Mouse (Mus musculus) midbrain, embryonic 11.5 days (tissue): ENCODE measurements around the gene Pmm1. TPM values are rescaled to one million over a fixed set of nuclear protein-coding genes. Genes with fewer than 3 reads are reported as not detected.

ENCODE experiments used
- ATAC-seq: fragments of 200-750 bp; cut with Nextera tagmentation; 2 replicates; pipeline ENCODE4 v1.8.0; 2017; ENCODE audit warnings: moderate TSS enrichment, moderate library complexity; ENCODE audit not compliant: low FRiP score
- DNase-seq: peaks from one replicate; pipeline ENCODE4 v3.0.0; 2015; ENCODE audit warnings: low spot score; ENCODE audit errors: missing footprints
- H3K27ac ChIP-seq: fragments of 300-500 bp; sonication (generic); 2 replicates; pipeline ENCODE4 v1.5.1; 2014; ENCODE audit warnings: low read depth, low read length
- H3K27me3 ChIP-seq: fragments of 300-500 bp; sonication (generic); 2 replicates; pipeline ENCODE4 v1.6.1; 2014; ENCODE audit warnings: mild to moderate bottlenecking, low read length, moderate library complexity, mixed read lengths; ENCODE audit not compliant: control insufficient read depth, insufficient read depth
- H3K36me3 ChIP-seq: fragments of 300-500 bp; sonication (generic); 2 replicates; pipeline ENCODE4 v1.6.1; 2014; ENCODE audit warnings: mild to moderate bottlenecking, low read length, moderate library complexity, mixed read lengths; ENCODE audit not compliant: control insufficient read depth, insufficient read depth
- H3K4me1 ChIP-seq: fragments of 300-500 bp; sonication (generic); 2 replicates; pipeline ENCODE4 v1.6.1; 2014; ENCODE audit warnings: low read length; ENCODE audit not compliant: control insufficient read depth, insufficient read depth
- H3K4me2 ChIP-seq: fragments of 300-500 bp; sonication (generic); 2 replicates; pipeline ENCODE4 v1.6.1; 2014; ENCODE audit warnings: mild to moderate bottlenecking, moderate library complexity
- H3K4me3 ChIP-seq: fragments of 300-500 bp; sonication (generic); 2 replicates; pipeline ENCODE4 v1.5.1; 2014; ENCODE audit warnings: low read depth, low read length
- H3K9ac ChIP-seq: fragments of 300-500 bp; sonication (generic); 2 replicates; pipeline ENCODE4 v1.6.1; 2014; ENCODE audit warnings: low read length
- H3K9me3 ChIP-seq: fragments of 300-500 bp; sonication (generic); 2 replicates; pipeline ENCODE4 v1.6.1; 2016; ENCODE audit warnings: low read length; ENCODE audit not compliant: control insufficient read depth
- WGBS: fragments of 180-500 bp; shearing (Covaris S2); extraction: QIAGEN DNeasy Blood & Tissue Kit; methylation state at CpG from one replicate; pipeline ENCODE4 v1.1.7; 2014; 5-methylcytosine and 5-hydroxymethylcytosine counted together
- polyA plus RNA-seq: library from polyadenylated mRNA; unstranded; fragments of >200 nt; fragmentation: Nextera tagmentation; extraction: Ambion mirVana; gene quantifications from 2 replicates; pipeline ENCODE4 v1.2.1, GENCODE M21; 2014

Pmm1 gene
- polyA plus RNA-seq, 1 experiment from 2014 or later = 29.8 TPM

DNA sequence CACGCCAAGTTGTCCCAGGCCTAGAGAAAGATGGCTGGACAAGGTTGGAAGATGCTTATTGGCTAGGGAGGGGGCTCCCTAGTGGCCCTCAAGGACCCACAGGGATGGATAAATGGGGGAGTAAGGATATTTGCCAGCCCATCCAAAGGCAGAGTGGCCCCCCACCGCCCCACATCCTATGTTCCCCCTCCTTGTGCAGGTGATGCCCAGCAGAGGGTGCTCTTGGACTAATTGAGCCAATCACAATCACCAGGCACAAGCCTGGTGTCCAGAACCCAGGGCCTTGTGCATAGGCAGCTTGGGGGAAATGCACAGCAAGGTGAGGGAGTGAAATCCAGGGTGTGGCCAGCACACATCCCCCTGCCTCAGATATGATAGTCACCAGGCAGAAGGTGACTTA lies 22.5 kb downstream of the Pmm1 start:
- Histone ChIP-seq H3K36me3 (no peaks in the 10 kb centered on the region), H3K9ac (no peak overlapping the region)
- 35% methylated on average over 2 of the region's 2 CpGs for WGBS

DNA sequence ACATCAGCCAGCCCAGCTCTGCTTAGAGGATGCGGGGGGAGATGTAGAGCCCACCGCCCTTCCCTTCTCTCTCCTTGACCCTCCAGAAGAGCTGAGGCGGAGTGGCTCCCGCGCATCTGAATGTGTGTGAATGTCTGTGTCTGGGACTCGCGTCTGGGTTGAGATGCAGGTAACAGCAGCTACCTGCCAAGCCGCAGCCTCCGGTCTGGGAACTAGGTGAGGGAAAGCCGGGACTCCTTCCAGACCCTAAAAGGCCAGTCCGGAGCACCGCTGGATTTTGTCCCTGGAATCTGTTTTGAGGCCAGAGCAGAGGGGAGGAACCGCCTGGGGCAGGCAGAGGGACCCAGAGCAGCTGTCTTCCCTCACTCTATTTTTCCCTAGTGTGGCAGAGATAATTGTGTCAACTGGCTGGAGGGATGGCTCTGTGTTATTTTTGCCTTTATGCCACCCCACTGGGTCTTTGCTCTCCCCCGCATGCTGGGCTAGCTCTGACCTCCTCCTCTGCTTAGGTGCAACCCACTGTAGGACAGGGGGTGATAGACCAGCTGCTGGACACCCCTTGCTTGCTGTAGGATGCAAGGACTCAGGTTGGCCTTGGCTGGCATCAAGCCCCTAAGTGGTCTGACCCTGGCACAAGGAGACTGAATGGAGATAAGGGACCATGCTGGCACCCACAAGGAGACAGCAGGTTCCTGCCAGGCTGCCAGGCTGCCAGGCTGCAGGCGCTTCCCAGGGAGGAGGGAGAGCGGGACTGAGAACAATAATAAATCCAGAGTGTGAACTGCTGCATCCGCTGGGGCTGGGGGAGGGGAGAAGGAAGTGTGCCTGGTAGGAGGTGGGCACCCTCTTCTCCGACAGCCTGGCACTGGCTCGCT lies 23.4 kb downstream of the Pmm1 start:
- Histone ChIP-seq H3K9ac (peak overlapping the region; percentile 56), H3K4me1 (peaks cover 10% of the 10 kb centered on the region), H3K27ac (no peak overlapping the region), H3K36me3 (no peaks in the 10 kb centered on the region), H3K4me2 (peak overlapping the region; percentile 48), H3K4me3 (peak overlapping the region; percentile 41), H3K9me3 (no peaks in the 10 kb centered on the region), H3K27me3 (no peaks in the 10 kb centered on the region)
- 8% methylated on average over 19 of the region's 19 CpGs for WGBS
- ATAC-seq (peak; percentile 35), DNase-seq (peak; percentile 94)

More for the DNA sequence above, 22.5 kb downstream of the Pmm1 start:
- Histone ChIP-seq H3K27me3 (no peaks in the 10 kb centered on the region), H3K4me2 (no peak overlapping the region), H3K4me3 (no peak overlapping the region), H3K4me1 (peaks cover 17% of the 10 kb centered on the region), H3K9me3 (no peaks in the 10 kb centered on the region), H3K27ac (no peak overlapping the region)
- no peak for DNase-seq
- ATAC-seq = peak; percentile 38; the same call in 1 of the 2 replicates

DNA sequence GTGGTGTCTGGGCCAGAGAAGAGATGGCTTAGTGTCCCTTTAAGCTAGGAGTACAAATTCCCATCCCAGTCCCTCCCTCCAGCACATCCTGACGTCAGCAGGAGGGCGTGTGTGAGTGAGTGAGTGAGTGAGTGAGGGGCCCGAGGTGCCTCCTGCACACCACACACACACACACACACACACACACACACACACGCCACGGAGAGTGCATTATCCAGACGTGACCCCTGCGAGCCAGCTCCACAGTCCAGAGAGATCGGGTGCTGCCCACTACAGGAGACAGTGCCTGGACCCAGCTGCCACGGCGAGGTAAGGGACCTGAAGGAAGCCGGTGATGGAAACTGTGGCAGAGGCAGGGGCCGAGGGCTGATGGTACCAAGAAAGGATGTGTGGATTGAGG lies 24.1 kb downstream of the Pmm1 start, which contains the start of gene Csdc2:
Gene Csdc2 (plus strand): TSS at position 81 of the 400 bp plus-strand sequence.
- H3K4me2 ChIP-seq = peak within 1 kb of the TSS; percentile 48
- no peaks in the 10 kb centered on the region for H3K9me3 ChIP-seq
- no peaks in the 10 kb centered on the region for H3K36me3 ChIP-seq
- DNase-seq = no peak
- peak; percentile 75 for ATAC-seq
- WGBS = under 1% methylated on average over 12 of the region's 12 CpGs
- H3K9ac ChIP-seq = peak within 1 kb of the TSS; percentile 56
- H3K4me3 ChIP-seq = peak within 1 kb of the TSS; percentile 41
- peaks cover 9% of the 10 kb centered on the region; the same call in 1 of the 2 replicates for H3K4me1 ChIP-seq
- H3K27me3 ChIP-seq = no peaks in the 10 kb centered on the region
- no peak within 1 kb of the TSS for H3K27ac ChIP-seq

- Histone ChIP-seq H3K9ac (peak overlapping the region; percentile 56), H3K27ac (no peak overlapping the region)
Measured at GRCm38 (mm10) chr15:81935869-81936637, 24.7 kb downstream of the Pmm1 start.

GRCm38 (mm10) chr15:81933986-81934385 lies 26.7 kb downstream of the Pmm1 start:
- peaks cover 9% of the 10 kb centered on the region; the same call in 1 of the 2 replicates for H3K4me1 ChIP-seq
- DNase-seq (no peak), ATAC-seq (no peak)
- no peak overlapping the region for H3K27ac ChIP-seq
- no peaks in the 10 kb centered on the region for H3K27me3 ChIP-seq
- H3K36me3 ChIP-seq = no peaks in the 10 kb centered on the region
- H3K9ac ChIP-seq = no peak overlapping the region
- WGBS = 83% methylated on average over 1 of the region's 1 CpGs
- no peaks in the 10 kb centered on the region for H3K9me3 ChIP-seq
- H3K4me3 ChIP-seq = no peak overlapping the region
- H3K4me2 ChIP-seq = no peak overlapping the region

More at GRCm38 (mm10) chr15:81935869-81936637, 24.7 kb downstream of the Pmm1 start:
- peaks cover 9% of the 10 kb centered on the region; the same call in 1 of the 2 replicates for H3K4me1 ChIP-seq
- no peaks in the 10 kb centered on the region for H3K27me3 ChIP-seq
- H3K4me2 ChIP-seq = peak overlapping the region; percentile 48
- ATAC-seq = no peak; the same call in 1 of the 2 replicates
- 57% methylated on average over 7 of the region's 7 CpGs for WGBS
- peak overlapping the region; percentile 41; the same call in 1 of the 2 replicates for H3K4me3 ChIP-seq
- H3K9me3 ChIP-seq = no peaks in the 10 kb centered on the region
- H3K36me3 ChIP-seq = no peaks in the 10 kb centered on the region
- no peak for DNase-seq

- WGBS = 41% methylated on average over 12 of the region's 12 CpGs
- H3K27ac ChIP-seq = no peak overlapping the region
- H3K4me1 ChIP-seq = peaks cover 9% of the 10 kb centered on the region; the same call in 1 of the 2 replicates
- H3K9me3 ChIP-seq = no peaks in the 10 kb centered on the region
- no peak overlapping the region for H3K9ac ChIP-seq
- no peak for DNase-seq
- H3K4me3 ChIP-seq = no peak overlapping the region
- no peaks in the 10 kb centered on the region for H3K36me3 ChIP-seq
- no peak for ATAC-seq
- no peak overlapping the region for H3K4me2 ChIP-seq
- no peaks in the 10 kb centered on the region for H3K27me3 ChIP-seq
Measured at GRCm38 (mm10) chr15:81932951-81933470, 27.7 kb downstream of the Pmm1 start.

DNA sequence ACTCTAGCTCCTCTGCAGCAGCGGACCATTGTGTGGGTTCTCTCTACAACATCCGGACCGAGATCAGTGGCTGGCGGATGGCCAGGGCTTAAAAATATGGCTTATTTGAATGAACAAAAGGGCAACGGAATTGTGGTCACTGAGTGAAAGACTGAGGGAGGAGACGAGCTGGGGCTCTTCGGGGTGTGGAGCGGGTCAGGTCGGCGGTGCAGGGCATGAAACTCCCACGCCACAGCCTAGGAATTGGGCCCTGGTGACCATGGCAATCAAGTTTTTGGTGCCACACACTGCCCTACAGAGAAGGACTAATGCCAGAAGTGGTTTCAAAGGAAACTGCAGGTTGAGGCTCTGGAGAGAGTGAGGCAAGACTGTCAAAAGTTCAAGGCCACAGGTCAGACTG lies 32.5 kb downstream of the Pmm1 start:
- DNase-seq (no peak), ATAC-seq (no peak)
- Histone ChIP-seq H3K27ac (no peak overlapping the region), H3K4me2 (no peak overlapping the region), H3K4me3 (no peak overlapping the region), H3K36me3 (no peaks in the 10 kb centered on the region), H3K9ac (no peak overlapping the region), H3K27me3 (no peaks in the 10 kb centered on the region), H3K4me1 (peaks cover 11% of the 10 kb centered on the region), H3K9me3 (no peaks in the 10 kb centered on the region)
- 64% methylated on average over 11 of the region's 11 CpGs for WGBS

DNA sequence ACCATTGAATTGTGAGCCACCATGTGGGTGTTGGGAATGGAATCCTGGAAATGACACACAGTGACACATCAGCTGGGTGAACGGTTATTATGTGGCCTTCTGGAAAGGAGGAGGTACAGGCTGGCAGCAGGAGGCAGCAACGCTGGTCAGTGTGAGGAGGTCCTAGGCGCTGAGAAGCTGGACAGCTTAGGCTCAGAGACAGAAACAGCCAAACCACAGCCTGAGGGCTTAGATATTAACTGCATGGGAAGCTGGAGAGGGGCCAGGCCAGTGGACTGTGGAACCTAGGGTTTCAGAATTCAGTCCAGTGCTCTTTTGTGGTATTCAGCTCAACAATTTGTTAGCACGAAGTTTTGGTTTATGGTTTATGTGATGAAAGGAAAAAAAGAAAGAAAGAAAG lies 33.0 kb downstream of the Pmm1 start:
- H3K4me2 ChIP-seq = no peak overlapping the region
- no peak overlapping the region for H3K27ac ChIP-seq
- no peak overlapping the region for H3K9ac ChIP-seq
- no peak overlapping the region for H3K4me3 ChIP-seq
- ATAC-seq (no peak), DNase-seq (no peak)
- H3K9me3 ChIP-seq = no peaks in the 10 kb centered on the region
- no peaks in the 10 kb centered on the region for H3K27me3 ChIP-seq
- WGBS = 70% methylated on average over 4 of the region's 4 CpGs
- H3K4me1 ChIP-seq = peaks cover 11% of the 10 kb centered on the region
- H3K36me3 ChIP-seq = no peaks in the 10 kb centered on the region
